Mouse (Mus musculus): ENCODE results near the gene Esd.

Gene Esd

GRCm38 (mm10) chr14:74794931-74795330 is 62.8 kb downstream of the Esd start:
- no peak for DNase-seq (ENCODE audit: low read depth, low spot score)

GRCm38 (mm10) chr14:74797386-74798062 is 65.4 kb downstream of the Esd start:
- DNase-seq (ENCODE audit: low read depth, low spot score), result no peak

GRCm38 (mm10) chr14:74798063-74798890 is 66.2 kb downstream of the Esd start:
- peak; percentile 24 for DNase-seq (ENCODE audit: low read depth, low spot score)

Measured in telencephalon, adult 2 months (tissue).